Comparison of ENCODE assay signal across 9 mouse cellular contexts in the genomic region with DNA sequence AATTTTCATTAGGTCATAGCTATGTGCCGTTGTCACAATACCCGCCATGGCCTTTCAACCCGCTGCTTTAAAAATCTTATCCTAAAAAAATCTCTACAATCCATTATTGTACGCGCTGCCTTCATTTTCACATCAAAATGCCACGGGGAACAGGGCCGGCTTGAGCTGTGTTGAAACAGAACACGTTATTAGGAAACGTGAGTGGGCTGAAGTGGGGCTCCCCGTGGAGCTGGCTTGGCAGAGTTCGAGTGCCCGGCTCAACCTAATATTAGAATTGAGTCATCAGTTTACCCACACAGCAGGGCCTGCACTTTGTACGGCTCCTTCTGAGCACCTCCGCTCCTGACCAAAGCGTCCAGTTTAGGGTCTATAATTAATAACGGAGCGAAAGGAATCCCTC.
A peak's percentile ranks its signal among the peaks of the same experiment; 100 is the strongest.
DNase-seq lines count a peak whose midpoint lies in the region; ATAC-seq and TF ChIP-seq lines count a peak whose summit lies in the region.
"Had no signal": no experiment of that assay in that cellular context is flagged by ENCODE, and none has a peak within 500 bp of the region (broad histone marks: within the 10 kb centered on the region; RNA-seq: fewer than 3 reads in every experiment).

No protein-coding gene starts in this region.

- no peak for TF ChIP-seq CTCF in brain, embryonic 14.5 days (IDR thresholded peaks at IDR 0.05; ENCODE audit: borderline replicate concordance, extremely low read depth, insufficient read depth, insufficient read length)

- H3K27me3 ChIP-seq in heart, embryonic 13.5 days (replicated peaks): no peaks in the 10 kb centered on the region
- no peaks in the 10 kb centered on the region for H3K27me3 ChIP-seq in forebrain, embryonic 15.5 days

- 68% methylated on average over 17 of the region's 17 CpGs for WGBS in heart, embryonic 13.5 days
- 48% methylated on average over 17 of the region's 17 CpGs for WGBS in forebrain, embryonic 15.5 days

- ATAC-seq in heart, embryonic 13.5 days (ENCODE audit: extremely low read depth, insufficient number of reproducible peaks, low FRiP score, low TSS enrichment): no peak
- ATAC-seq in forebrain, embryonic 15.5 days (replicated peaks): 0 out of 2 replicates have a peak, but pooled peaks have one; percentile 35

- TF ChIP-seq POLR2A in brain, embryonic 14.5 days (IDR thresholded peaks at IDR 0.05; ENCODE audit: borderline replicate concordance, extremely low read depth, insufficient read depth, insufficient read length, poor library complexity, severe bottlenecking): no peak

- H3K27ac ChIP-seq in heart, embryonic 13.5 days (replicated peaks): no peak overlapping the region
- H3K27ac ChIP-seq in forebrain, embryonic 15.5 days (replicated peaks): no peak overlapping the region

- no peak overlapping the region for H3K9ac ChIP-seq in heart, embryonic 13.5 days
- H3K9ac ChIP-seq in forebrain, embryonic 15.5 days (replicated peaks): no peak overlapping the region

- H3K9me3 ChIP-seq in heart, embryonic 13.5 days: no peaks in the 10 kb centered on the region
- H3K9me3 ChIP-seq in forebrain, embryonic 15.5 days: no peaks in the 10 kb centered on the region

- no peaks in the 10 kb centered on the region for H3K4me1 ChIP-seq in heart, embryonic 13.5 days
- peaks cover 12% of the 10 kb centered on the region; the same call in 1 of the 2 replicates for H3K4me1 ChIP-seq in forebrain, embryonic 15.5 days

- peak overlapping the region; percentile 13; the same call in 1 of the 2 replicates for H3K4me2 ChIP-seq in heart, embryonic 13.5 days
- H3K4me2 ChIP-seq in forebrain, embryonic 15.5 days (replicated peaks): peak overlapping the region; percentile 24

- H3K36me3 ChIP-seq in heart, embryonic 13.5 days: no peaks in the 10 kb centered on the region
- no peaks in the 10 kb centered on the region for H3K36me3 ChIP-seq in forebrain, embryonic 15.5 days

- H3K4me3 ChIP-seq in heart, embryonic 13.5 days: no peak overlapping the region
- H3K4me3 ChIP-seq in forebrain, embryonic 15.5 days: peak overlapping the region; percentile 1; the same call in 1 of the 2 replicates

- no peak for DNase-seq in heart, postnatal 4 days
- DNase-seq in brain, embryonic 14.5 days (ENCODE audit: low read depth): peak; percentile 47
- DNase-seq in mesoderm, embryonic 11.5 days (ENCODE audit: low read depth, low spot score): peak; percentile 55
- DNase-seq in ovary, postnatal 14 days (ENCODE audit: low spot score): no peak
- no peak for DNase-seq in spleen, adult 18-20 months
- no peak for DNase-seq in frontal cortex, postnatal 10 days (ENCODE audit: low spot score in 2 of 2)
- DNase-seq: cerebellum, adult 11 months had no signal

Comparison
In these comparisons a context has a peak if more than half of its experiments do, and no peak if none do; other contexts are left out.
1. DNase-seq: peak in brain, embryonic 14.5 days (single experiment) and mesoderm, embryonic 11.5 days (single experiment); none in heart, postnatal 4 days (single experiment), ovary, postnatal 14 days (single experiment), spleen, adult 18-20 months (0 of 2) and frontal cortex, postnatal 10 days (0 of 2).